Mouse (Mus musculus) ovary, postnatal 14 days (tissue): ENCODE results near the gene B3gnt3.

ENCODE experiments used
- DNase-seq: peaks from one replicate; pipeline ENCODE4 v3.0.0; 2022; ENCODE audit warnings: low spot score

Gene B3gnt3

GRCm38 (mm10) chr8:71678216-71678615, 23.4 kb downstream of the B3gnt3 start:
- DNase-seq = no peak

GRCm38 (mm10) chr8:71677555-71677954, 24.0 kb downstream of the B3gnt3 start:
- no peak for DNase-seq

DNA sequence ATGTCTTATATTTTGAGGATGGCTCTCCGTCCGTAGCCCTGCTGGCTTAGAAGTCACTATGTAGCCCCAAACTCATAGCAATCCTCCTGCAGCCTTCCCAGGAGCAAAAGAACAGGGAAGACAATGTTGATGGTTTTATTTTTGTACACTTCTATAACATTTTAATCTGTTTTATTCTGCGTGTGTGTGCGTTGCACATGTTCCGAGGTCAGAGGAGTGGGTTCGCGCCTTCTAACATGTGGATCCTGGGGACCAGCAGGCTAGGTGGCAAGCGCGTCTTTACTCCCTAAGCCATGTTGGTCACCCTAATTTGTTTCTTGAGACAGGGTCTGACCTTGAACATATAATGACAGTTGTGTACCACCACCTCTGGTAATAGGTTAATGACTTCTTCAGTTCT, 24.8 kb downstream of the B3gnt3 start:
- DNase-seq = no peak

- DNase-seq = no peak
Measured at GRCm38 (mm10) chr8:71676020-71676741, 25.4 kb downstream of the B3gnt3 start, which contains the start of gene Jak3. Jak3 (plus strand) TSS chr8:71676296.

- DNase-seq = no peak
Measured at GRCm38 (mm10) chr8:71675456-71676019, 26.1 kb downstream of the B3gnt3 start.

- DNase-seq = no peak
Measured at GRCm38 (mm10) chr8:71674071-71674470, 27.5 kb downstream of the B3gnt3 start.

DNA sequence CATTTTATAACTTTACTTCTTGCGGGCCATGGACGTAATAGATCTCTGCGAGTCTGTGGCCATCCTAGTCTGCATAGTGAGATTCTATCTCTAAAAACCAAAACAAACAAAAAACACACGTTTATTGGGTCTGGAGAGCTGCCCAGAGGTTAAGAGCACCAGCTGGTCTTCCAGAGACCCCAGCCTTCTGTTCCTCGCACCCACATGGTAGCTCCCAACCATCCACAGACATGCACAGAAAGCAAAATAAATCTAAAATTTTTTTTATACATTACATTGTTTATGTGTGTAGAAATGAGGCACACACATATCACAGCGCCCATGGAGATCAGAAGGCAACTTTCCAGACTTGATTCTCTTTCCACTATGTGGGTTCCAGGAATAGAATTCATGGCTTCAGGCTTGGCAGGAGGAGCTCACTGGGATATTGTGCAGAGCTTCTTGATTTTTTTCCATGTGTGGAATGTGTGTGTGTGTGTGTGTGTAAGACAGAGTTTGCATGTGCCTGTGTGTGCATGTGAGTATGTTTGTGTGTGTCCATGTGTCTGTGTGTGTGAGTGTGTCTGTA, 29.3 kb downstream of the B3gnt3 start:
- no peak for DNase-seq

GRCm38 (mm10) chr8:71671549-71671965, 30.0 kb downstream of the B3gnt3 start, which contains the start of gene Unc13a:
Unc13a (minus strand) TSS chr8:71671757.
- peak; percentile 94 for DNase-seq

- DNase-seq = no peak
Measured at GRCm38 (mm10) chr8:71670621-71671548, 30.7 kb downstream of the B3gnt3 start.

DNA sequence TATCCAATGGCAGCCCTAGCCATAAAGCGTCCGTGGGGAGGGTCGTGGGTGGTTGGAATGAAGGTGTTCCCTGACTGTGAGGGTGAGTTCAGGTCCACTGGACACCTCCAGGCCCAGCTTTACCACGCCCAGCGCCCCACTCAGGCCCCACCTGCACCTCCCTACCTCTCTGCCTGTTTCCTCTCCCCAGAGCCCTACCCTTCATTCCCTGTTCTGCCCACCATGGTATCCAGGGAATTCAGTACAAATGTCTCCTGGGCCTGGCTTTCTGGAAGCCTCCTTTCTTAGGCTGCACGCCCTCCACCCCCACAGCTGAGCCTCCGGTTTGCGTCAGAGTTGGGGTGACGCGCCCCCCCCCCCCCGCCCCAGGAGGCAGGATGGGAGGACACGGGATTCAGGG, 31.4 kb downstream of the B3gnt3 start:
- DNase-seq = no peak

DNA sequence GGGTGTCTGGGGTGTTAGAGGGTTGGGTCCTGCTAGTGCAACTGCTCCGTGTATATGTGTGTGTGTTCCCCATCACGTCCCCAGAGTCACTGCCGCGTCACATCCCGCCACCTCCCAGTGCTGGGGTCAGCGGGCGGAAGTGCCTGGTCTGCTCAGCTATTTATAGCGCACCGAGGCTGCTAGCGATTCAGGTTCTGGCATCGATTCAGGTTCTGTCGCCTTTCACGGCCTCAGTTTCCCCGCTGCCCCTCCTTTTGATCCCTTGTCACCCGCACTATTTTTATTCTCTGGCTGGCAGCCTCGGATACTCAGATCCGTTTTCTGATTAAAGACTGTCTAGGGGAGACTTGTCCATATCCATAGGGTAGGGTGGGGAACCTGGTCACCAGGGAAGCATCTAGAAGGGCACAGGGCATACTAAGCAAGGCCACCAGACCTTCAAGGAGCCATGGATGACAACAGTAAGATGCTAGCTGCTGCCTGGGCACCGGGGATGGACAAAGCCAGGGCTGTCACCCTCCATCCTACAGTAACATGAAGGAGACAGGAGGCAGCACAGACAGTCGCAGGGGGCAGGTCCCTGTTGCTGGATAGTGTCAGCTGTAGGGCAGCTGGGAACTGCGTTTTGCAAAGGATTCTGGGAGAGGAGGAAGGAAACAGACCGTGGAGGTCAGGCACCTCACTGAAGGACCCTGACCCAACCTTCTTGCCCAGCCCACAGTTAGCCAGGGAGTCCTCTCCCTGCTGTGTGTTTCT, 33.2 kb downstream of the B3gnt3 start:
- DNase-seq = no peak

- no peak for DNase-seq
Measured at GRCm38 (mm10) chr8:71667256-71667655, 34.3 kb downstream of the B3gnt3 start.

- DNase-seq = no peak
Measured at GRCm38 (mm10) chr8:71666855-71667254, 34.7 kb downstream of the B3gnt3 start.

GRCm38 (mm10) chr8:71665331-71666130, 36.1 kb downstream of the B3gnt3 start:
- peak; percentile 57 for DNase-seq

DNA sequence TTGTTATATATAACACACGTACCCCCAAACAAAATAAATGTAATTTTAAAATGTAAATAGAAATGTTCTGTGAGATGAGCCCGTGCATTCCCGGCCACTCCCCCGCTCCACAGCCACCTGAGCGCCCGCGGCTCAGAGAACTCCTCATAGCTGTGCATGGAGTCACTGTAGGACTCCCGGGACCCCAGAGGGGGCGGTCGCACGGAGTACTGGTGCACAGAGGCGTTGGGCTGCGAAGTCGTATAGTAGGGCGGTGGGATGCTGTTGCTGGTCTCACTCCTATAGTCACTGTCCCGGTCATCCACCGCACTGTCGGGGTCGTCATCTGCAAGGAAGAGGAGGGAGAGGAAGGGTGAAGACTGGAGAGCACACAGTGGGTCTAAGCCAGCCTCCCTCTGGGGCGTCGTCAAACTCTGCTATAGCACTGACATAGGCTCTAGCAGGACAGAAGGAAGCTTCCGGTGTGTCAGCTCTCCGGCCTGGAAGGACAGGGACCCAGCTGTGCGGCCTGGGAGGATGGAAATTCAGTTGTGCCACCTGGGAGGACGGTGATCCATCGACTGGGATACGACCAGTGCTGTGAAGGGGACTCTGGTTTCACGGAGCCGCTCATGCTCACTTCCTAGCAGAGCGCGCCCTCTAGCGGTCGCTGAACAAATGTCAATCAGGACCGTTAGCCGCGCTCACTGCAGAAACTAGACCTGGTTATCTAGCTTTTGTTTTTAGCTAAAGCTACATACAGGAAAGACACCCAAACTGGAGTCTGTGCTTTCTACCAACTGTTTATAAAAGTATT, 41.1 kb downstream of the B3gnt3 start:
- DNase-seq = peak; percentile 83

DNA sequence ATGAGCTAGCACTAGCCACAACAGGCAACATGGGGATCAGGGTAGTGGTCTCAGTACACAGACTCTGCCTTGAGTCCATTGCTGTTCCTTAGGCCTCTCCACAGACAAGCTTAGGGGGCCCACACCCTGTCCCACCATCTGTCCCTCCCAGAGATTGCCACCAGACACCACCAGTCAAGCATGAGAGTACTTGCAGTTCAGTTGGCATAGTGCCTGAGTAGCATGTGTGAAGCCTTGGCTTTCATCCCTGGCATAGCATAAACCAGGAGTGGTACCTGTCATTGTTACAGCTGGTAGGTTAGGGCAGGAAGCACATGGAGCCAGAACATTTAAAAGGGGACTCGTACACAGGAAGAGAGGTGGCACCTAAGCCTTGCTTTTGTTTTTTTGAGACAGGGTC, 41.8 kb downstream of the B3gnt3 start:
- no peak for DNase-seq

GRCm38 (mm10) chr8:71658515-71659049, 43.0 kb downstream of the B3gnt3 start:
- DNase-seq = no peak

DNA sequence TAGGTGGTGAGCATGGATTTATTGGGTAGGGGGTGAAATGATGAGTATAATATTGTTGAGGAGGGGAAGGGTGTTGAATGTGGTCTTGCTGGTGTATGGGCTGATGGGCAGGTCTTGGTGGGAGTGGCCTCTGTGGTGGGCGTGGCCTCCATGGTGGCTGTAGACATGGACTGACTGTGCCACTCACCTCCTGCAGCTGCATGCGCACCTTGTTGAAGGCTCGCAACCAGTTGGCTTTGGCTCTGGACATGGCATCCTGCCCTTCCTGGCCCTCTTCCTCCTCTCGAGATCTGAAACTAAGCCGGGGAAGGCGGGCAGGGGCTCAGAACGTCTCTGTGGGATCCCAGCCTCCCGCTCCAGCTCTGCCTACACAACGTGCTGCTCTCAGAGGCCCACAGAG, 43.8 kb downstream of the B3gnt3 start:
- no peak for DNase-seq

DNA sequence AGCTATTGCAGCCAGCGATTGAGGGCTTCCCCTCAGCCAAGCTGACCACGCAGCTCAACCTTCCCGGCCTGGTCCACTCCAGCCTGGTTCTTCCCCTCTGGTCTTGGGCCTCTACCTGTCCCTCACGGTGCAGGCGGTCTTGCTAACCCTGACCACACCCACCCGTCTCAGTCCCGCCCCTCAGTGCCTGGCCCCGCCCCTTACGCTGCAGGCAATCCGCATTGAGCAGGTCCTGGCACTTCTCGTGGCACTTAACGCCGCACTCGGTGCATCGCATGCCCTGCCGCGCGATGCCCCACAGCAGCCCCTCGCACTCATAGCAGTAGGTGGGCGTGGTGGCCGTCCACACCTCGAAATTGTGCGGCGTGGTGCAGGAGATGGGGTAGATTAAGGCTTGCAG, 47.0 kb downstream of the B3gnt3 start:
- DNase-seq = no peak

DNA sequence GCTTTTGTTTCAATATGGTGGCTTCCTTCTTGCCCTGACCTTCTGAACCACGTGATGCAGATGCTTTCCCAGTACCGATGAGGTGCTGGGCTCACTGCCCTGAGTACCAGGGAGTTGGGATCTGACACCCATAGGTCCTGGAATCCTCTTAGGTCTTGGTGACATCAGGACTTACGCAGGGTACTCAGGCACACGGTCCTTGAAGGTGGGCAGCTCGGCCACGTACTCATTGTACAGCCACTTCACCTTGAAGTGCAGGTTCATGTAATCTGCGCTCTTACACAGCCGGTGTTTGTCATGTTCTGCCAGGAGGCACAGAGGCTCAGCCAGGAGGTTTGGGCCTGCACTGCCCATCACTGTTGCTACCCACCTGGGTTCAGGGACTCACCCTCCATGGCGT, 56.1 kb downstream of the B3gnt3 start:
- DNase-seq = no peak
